Mouse (Mus musculus) c-Kit-positive CD71-negative TER-119-negative erythroid progenitor cells, embryonic 14.5 days (primary cell): ENCODE data around the gene Gm4792.

ENCODE experiments used
- DNase-seq: peaks from one replicate; pipeline ENCODE4 v3.0.0-alpha.2; 2013; ENCODE audit warnings: low read depth

Gene Gm4792

GRCm38 (mm10) chr10:94298471-94298870, at the start of gene Gm4792:
TSS of gene Gm4792 (minus strand) at chr10:94298703.
- no peak for DNase-seq

GRCm38 (mm10) chr10:94347959-94348358, 49.5 kb upstream of the Gm4792 start:
- DNase-seq: no peak

GRCm38 (mm10) chr10:94347296-94347695, 48.8 kb upstream of the Gm4792 start:
- DNase-seq: no peak

DNA sequence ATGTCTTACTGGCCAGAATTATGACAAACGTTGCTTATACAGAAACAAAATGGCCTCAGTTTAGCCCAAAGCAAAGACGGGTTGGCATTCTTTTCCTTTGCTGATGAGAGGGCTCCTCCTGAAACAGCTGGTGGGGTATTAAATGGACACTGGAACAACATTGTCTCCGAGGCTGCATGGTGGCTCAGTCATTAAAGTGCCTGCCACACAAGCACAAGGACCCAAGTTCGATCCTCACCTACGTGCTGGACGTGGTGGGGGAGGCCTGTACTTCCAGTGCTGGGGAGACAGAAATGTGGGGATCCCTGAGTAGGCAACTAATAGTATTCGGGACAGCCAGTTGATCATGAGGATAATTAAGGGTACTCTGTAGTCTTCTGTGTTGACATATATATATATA, 48.1 kb upstream of the Gm4792 start:
- DNase-seq: no peak

DNA sequence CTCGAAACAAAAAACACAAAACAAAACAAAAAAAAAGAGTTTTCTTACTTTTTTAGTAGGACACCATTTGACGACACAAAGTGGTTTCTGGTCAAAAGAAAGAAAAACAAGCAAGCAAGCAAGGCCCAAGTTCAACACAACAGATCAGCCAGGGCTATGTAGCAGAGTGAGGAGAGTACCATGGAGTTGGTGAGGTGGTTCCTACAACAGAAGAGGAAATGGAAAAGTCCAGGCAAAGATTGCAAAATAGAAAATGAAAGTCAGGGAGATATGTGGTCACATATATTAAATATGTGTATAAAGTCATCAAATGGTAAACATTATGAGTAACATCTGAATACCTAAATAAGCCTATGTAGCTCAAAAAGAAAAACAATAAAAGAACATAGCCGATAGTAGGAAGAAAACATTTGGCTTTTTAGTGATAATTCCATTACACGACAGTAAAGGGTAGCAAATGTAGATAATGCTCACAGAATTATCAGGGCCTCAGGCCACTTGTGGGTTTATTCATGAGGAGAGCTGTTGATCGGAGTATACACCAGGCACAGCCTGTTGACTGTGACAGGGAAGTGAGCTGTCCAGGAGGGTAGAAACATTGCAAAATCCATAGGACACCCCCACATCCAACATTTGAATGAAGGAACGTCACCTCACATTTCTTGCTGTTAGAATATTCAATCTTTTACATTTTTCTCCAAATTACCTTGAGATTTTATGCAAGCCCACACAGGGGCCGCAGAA, 47.2 kb upstream of the Gm4792 start:
- no peak for DNase-seq

DNA sequence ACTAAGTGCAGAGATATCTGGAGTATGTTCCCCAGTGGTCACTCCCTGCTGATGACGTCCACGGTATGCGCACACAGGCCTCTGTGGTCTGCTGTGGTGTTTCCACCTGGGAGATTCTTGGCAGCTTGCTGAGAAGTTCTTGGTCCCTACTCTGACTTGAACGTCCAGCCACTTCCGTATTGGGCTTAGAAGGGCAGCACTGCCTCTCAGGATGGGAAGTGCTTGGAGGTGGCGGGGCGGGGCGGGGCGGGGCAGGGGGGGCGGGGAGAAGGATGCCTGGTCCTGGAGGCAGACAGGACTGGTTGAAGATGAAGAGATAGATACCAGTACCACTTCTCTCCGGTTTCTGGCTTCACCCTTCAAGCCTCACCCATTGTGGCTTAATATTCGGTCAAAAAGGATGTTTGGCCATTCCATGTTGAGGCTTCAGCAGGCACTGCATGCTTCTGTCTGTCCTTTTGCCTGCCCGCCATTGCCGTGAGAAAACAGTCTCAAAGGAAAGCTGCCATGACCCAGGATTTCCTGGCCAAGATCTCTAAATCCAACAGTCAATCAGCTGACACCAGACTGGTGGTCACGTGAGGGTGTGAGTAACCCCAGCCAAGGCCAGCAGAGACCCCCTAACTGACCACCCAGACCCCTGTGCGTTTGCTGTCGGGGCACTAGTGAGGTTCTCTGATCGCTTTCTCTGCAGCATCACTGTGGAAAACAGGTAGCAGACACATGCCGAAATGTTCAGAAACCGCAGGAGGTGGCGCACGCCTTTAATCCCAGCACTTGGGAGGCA, 46.3 kb upstream of the Gm4792 start:
- DNase-seq: no peak

DNA sequence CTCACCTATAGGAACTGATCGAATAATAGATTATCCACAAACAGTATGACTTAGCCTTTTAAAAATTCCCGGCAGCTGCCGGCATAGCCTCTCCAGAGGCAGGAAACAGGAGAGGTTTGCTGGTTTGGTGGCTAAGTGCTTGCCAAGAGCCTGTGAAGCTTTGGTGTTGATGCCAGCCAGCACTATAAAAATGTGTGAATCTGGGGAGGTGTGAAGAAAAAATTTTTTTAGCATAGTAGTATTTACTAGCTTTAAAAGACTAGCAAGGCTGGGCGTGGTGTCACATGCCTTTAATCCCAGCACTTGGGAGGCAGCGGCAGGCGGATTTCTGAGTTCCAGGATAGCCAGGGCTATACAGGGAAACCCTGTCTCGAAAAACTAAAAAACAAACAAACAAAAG, 45.1 kb upstream of the Gm4792 start:
- no peak for DNase-seq

- DNase-seq: no peak
Measured at GRCm38 (mm10) chr10:94342256-94342655, 43.8 kb upstream of the Gm4792 start.

DNA sequence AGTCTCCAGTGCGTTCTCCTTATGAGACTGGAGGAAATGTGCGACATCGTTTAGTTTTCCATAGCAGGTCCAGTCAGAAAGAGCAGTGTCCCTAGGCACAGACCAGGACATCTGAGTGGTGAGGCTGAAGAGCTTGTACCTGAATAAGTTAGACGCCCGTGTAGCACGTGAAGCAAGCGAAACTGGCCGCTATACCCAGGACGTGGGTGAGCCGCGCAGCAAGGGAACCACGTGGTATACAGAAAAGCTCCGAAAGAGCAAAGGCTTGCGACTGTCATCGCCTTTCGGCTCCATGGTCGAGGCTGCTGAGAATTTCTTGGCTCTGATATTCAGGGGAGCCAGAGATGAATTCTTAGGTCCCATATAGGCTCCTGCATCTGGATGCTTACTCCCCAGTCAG, 43.0 kb upstream of the Gm4792 start:
- no peak for DNase-seq

GRCm38 (mm10) chr10:94336071-94336470, 37.6 kb upstream of the Gm4792 start:
- no peak for DNase-seq

DNA sequence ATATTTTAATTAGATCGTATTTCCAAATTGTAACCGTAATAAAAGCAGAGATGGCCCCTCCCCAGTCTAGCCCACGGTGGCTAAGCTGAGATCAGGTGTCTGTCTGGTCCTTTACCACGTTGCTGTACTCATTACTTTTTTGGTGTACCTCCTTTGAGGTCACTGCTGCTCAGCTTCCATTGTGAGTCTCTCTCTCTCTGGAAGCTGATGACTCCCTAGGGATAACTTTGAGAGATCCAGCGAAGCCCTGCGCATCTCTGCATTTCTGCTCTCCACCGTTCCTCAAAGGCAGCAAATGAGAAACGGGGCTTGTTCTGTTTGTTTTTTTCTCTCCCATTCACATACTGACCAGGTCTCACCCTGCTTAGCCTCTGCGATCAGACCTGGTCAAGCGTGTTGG, 36.5 kb upstream of the Gm4792 start:
- no peak for DNase-seq

GRCm38 (mm10) chr10:94333328-94333727, 34.8 kb upstream of the Gm4792 start:
- DNase-seq: no peak

DNA sequence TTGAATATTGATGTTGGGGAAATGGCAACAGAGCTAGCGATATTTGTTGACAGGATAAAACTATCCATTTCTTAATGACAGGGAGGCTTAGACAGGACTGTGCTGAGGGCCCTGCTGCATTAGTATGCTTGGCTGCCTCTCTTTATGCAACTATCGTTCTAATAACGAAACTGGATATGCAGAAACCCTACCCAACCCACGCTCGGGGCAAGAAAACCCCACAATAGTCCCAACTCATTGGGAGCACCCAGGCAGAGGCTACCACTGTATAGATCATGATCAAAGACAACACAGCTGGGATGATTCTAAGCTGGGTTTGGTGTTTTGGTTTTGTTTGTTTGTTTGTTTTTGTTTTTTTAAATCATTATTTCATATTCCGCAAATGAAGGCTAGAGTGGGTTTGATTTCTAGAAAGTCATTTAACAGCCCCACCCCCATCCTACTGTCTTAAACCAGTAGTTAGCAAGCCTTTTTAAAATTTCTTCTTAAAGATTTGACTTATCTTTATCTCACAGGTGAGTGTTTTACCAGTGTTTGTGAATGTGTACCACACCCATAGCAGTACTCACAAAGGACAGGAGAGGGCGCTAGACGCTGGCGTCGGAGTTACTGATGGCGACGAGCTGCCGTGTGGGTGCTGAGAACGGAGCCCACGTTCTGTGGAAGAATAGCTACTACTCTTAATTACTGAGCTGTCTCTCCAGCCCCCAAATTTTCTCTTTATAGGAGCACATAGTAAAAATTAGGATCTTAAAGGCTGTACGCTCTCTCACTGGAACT, 34.0 kb upstream of the Gm4792 start:
- no peak for DNase-seq

- no peak for DNase-seq
Measured at GRCm38 (mm10) chr10:94329962-94330361, 31.5 kb upstream of the Gm4792 start.

DNA sequence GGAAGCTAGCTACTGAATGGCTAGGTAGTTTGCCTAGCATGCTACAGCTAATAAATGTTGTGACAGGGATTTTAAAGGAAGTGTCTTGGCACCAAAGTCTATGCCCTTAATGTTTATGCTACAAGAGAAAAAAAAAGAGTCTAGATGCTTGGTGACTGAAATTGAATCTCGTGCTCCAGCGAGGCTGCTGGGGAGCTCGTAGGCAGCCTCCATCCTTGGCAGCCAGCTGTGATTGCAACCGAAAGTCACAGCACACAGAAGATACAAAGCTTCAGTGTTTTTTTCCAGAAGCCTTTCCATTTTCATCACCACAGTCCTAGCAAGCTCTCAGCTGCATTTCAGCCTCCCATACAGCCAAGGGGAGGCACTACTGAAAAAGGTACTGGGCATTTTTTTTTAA, 20.1 kb upstream of the Gm4792 start:
- DNase-seq: no peak

GRCm38 (mm10) chr10:94313146-94313545, 14.6 kb upstream of the Gm4792 start:
- no peak for DNase-seq

- DNase-seq: no peak
Measured at GRCm38 (mm10) chr10:94312007-94312715, 13.7 kb upstream of the Gm4792 start.

DNA sequence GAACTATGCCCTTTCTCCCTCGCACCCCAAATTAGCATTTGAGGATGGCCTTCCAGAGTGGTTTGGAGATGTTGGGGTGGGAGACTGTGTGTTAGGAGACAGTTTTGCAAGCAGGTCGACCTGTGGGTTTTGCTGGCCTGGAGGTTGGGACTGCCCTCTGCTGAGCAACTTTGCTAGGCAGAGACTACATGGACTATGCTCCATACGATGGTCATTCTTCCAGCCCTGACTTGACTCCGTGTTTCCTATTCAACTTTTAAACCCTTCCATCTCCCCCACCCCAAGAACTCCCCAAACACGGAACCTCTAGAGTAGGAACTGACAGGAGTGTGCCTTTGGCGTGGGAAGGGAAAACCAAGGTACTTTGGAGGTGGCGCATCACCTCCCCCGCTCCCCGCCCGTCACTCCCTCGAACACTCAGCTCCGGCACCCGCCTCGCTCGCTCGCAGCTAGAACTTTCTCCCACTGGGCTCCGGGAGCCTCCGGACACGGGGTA, 13.1 kb upstream of the Gm4792 start, which contains the start of gene Tmcc3:
Tmcc3 (plus strand) TSS at position 439 of the 496 bp plus-strand sequence.
- DNase-seq: no peak

DNA sequence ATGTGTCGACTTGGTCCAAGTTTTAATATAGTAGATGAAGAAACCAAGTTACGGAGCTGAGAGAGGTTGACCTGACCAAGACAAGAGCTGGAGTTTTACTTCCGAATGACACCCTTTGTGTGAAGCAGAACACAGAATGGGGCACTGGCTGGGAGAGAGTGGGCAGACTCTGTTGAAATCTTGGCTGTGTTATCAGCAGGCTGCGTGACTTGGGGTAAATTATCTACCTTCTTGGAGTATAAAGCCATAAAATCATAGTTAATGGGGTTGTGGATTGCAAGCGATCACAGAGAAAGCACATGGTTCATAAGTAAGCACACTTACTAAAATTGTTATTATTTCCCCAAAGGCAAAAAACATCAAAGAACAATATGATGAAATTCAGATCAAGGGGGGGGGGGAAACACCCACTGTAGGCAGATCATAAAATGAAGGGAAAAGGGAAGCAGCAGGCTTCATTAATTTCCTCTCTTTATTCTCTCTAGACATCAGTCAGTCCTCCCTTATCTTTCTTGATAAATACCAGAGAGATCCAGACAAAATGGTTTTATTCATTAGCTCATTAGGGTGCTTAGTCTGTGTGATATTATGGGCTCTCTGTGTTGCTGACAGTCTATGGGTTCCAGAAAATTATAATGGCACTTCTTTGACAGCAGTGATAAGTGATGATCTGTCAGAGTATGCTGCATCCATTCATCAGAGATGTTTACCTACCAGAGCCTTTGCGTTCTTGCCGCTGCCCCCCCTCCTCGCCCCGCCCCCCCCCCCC, 12.2 kb upstream of the Gm4792 start:
- no peak for DNase-seq

GRCm38 (mm10) chr10:94305526-94305925, 7.0 kb upstream of the Gm4792 start:
- DNase-seq: peak; percentile 17

GRCm38 (mm10) chr10:94304064-94304657, 5.7 kb upstream of the Gm4792 start:
- DNase-seq: no peak
